Mouse (Mus musculus) large intestine, adult 2 months (tissue): Measurements from ENCODE around the gene Fxn. TPM values are rescaled to one million over a fixed set of nuclear protein-coding genes. Genes with fewer than 3 reads are reported as not detected.

ENCODE experiments used
- DNase-seq: peaks from one replicate; pipeline ENCODE4 v3.0.0-alpha.2; 2012; ENCODE audit warnings: low read depth, low spot score
- WGBS: fragments of 180-500 bp; shearing (Covaris S2); methylation state at CpG from one replicate; pipeline ENCODE4 v1.1.7; 2018; 5-methylcytosine and 5-hydroxymethylcytosine counted together
- polyA plus RNA-seq: library from polyadenylated mRNA; depleted of rRNA; stranded (reverse); fragments of >200 nt; gene quantifications from 2 replicates; pipeline ENCODE4 v1.2.3, GENCODE M21; 2012; rRNA removed

Gene Fxn
- 12.0 and 12.8 TPM in 2 replicates for polyA plus RNA-seq

DNA sequence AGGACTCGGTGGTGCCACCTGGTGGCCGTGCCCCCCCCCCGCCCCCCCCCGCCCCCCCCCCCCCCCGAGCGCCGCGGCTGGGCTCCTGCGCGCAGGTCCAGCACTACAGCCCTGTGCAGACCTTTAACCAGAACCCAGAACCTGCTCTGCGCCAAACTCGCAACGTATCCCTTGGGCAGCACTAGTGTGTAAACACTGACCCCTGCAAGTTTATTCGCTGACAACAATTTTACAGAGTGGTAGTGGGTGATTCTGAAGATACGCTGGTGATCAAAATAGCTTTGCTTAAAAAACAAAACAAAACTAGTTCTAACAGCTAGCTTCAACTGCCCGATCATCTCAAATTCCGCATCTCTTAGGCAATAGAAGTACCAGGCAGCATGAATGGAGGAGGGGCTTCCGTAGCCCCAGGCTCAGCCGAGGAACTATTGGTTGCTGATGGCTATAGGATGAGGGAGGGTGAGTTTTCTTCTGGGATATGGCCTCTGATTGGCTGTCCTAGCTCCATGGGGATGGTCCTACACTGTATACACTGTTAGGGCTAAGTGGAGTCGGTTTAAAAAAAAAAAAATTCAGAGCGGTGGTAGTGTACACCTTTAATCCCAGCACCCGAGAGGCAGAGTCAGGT, at the start of gene Fxn:
Gene Fxn, minus strand, starts transcription at position 5 of the 628 bp plus-strand sequence.
- no peak for DNase-seq
- WGBS: 3% methylated on average over 18 of the region's 22 CpGs

DNA sequence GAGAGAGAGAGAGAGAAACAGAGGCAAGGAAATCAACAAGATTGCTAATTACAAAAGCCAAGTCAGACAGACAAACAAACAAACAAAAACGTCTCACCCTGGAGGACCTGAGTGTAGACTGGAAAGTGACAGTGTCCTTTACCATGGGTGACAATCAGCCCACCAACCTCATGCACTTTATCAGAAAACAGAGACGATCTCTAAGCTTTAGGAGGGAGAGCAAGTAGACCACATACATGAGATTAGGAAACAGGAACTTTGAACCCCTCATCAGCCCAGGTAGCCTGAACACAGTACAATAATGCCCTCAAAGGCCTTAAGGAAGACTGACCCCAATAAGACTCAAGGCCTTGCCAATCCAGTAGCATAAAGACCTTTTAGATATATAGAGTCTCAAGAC, 47.5 kb upstream of the Fxn start:
- DNase-seq: no peak

DNA sequence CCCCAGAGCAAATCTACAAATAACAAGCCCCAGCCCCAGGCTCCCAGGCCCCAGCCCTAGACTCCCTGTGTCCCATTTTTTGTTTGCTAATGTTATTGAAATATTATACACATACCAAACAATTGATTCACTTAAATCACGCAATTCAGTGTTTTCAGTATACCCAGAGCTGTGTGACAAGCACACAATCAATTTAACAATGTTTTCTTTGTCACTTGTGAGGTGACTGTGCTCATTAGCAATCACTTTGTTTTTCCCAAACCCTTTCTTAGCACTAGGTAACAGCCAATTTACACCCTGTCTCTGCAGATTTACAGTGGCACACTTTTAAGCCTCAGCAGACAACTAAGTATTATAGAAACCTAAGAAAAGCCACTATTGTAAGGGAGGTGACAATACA, 46.6 kb upstream of the Fxn start:
- 36% methylated on average over 1 of the region's 1 CpGs for WGBS
- DNase-seq: no peak

More for the DNA sequence above, 47.5 kb upstream of the Fxn start:
- WGBS: 58% methylated on average over 2 of the region's 2 CpGs

DNA sequence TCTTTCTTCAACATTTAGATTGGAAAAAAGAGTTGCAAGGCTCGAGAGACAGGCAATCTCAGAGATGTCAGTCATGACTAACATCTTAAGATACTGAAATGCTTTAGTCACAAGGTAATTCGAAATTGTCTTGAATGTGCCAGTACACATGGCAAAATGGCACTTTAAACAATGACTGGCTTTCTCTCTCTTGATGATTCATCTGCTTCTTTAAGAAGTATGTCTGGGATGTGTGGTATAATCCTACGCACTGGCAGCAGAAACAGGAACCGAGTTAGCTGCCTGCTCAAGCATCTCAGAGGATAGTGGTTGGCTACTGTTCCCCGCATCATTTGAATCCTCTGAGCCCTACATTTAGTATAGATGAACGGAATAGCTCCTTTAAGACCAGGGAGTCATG, 45.3 kb upstream of the Fxn start:
- WGBS: 71% methylated on average over 6 of the region's 6 CpGs

DNA sequence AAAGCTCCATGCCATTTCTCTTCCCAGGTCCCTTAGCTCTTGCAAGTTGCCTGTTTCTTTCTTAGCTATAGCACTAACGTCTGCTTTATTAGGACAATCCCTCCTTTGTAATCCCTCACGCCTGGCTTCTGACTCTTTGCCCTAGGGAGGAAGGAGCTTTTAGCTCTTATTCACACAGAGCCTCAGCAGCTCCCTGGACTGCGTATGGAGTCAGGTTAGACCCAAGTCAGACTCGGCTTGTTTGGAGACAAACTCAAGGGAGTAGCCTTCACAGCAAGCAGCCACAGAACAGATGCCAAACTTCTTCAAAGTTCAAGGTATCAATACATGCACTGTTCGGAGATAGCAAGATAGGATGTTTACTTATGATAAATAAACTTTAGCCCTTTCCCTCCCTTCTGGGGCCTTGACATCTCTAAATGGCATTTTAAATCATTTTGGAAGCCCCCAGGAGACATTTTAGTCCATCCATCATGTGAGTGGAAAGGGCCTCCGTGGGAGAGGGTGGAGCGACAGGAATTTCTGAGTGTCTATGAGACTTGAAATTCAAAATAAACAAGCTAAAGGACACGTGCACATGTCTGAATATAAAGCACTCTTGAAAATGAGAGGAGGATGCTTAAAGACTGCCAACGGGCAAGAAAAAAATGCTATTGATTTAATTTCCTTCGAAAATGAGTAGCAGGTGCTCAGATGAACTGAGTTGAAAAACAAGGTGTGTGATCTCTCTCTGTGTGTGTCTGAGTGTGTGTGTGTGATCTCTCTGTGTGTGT, 43.6 kb upstream of the Fxn start:
- WGBS: 27% methylated on average over 10 of the region's 10 CpGs
- no peak for DNase-seq

More for the DNA sequence above, 45.3 kb upstream of the Fxn start:
- no peak for DNase-seq

DNA sequence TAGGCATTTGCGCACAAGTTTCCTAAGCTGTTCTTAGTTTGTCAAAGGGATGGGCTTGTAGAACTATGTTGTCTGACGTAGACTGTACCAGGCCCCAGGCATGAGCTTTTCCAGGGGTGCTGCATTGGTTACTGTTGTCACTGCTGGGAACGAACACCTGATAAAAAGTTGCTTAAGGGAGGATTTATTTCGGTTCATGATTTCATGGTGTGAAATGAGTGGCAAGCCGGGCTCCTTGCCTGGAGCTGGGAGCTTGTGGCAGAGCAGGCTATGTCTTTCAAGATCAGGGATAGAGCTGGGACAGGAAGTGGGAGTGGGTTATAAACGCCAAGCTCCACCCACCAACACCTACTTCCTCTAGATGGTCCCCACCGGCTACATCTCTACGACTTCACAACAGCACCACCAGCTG, 41.5 kb upstream of the Fxn start:
- 84% methylated on average over 8 of the region's 8 CpGs for WGBS
- DNase-seq: no peak

DNA sequence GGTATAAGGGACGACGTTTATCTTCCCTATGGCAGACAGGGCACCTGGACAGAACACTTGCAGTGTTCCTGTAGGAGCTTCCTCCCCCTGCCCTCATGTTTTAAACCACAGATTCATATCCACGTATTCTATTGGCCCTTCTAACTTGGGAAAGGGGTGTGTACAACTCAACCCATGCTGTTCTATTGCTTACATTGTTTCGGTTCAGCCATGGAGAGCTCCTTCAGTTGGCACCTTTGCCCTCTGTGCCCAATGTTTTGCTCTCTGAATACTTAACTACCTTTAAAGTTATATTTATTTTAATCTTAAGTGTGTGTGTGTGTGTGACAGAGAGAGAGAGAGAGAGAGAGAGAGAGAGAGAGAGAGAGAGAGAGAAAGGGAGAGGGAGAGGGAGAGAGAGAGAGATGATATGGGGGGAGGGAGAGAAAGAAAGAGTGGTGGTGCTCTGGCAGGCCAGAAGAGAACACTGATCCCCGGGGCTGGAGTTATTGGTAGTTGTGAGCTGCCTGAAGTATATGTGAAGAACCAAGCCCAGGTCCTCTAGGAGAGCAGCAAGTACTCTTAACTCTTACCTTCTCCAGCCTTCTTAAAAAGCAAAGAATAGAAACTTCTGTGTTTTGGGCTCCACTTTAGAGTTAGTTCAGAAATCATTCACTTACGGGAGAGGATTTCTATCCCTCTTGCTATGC, 41.0 kb upstream of the Fxn start:
- DNase-seq: no peak
- 53% methylated on average over 6 of the region's 6 CpGs for WGBS

DNA sequence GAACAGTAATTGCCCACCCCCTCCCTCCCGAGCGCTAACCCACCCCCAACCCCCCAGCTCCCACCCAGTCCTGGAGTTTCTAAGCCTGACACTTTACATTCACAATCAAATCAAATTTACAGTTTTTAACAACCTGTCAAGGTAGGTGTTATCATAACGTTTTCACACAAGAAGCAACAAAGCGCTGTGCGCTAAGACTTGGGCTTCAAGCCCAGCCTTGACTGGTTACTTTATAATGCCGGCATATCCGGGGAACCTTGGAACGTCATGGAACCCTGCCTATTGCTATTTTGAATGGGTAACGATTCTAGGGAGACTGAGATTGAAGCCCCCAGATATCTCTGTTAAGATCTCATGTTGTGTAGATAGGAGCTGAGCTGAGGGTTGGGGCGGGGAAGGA, 37.8 kb upstream of the Fxn start:
- DNase-seq: no peak
- WGBS: 31% methylated on average over 10 of the region's 10 CpGs

DNA sequence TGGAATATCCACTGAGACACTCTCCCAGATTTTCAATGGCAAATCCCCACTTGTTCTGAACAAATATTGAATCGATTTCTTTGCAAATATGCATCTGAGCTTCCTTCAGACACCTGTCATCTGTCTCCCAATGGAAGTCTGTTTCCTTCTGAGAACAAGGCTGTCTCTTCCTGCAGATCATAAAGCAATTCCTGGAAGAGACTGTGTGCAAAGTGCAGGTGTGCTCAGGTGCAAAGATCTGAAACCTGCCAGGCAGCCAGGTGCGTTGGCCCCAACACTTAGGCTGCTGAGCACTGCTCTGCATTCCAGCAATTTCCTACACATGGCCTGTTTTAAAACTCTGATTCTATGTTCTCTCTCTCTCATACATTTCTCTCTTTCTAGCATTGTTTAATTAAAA, 37.3 kb upstream of the Fxn start:
- DNase-seq: peak; percentile 61
- 39% methylated on average over 2 of the region's 2 CpGs for WGBS

DNA sequence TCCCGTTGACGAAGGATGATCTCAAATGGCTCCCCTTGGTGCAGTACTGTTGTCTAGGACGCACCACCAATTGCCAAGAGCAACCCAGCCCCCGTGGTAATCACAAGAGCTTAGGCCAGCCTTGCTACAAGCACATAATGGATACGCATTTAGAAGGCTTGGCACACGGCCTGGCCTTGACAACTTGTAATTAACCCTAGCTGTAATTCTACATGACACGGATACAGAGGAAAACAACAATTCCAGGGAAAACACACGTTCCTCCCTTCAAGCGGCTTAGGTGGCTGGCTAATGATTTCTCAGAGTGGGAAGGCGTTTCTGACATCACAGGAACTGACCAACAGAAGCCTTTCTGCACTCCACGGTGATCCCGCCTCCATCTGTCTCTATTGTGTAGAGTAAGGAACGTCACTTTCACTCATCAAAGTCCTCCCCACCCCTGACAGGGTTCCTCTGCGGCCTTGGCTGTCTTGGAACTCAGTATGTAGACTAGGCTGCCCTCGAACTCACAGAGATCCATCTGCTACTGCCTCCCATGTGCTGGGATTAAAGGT, 36.7 kb upstream of the Fxn start:
- WGBS: 22% methylated on average over 15 of the region's 15 CpGs
- DNase-seq: peak; percentile 62

DNA sequence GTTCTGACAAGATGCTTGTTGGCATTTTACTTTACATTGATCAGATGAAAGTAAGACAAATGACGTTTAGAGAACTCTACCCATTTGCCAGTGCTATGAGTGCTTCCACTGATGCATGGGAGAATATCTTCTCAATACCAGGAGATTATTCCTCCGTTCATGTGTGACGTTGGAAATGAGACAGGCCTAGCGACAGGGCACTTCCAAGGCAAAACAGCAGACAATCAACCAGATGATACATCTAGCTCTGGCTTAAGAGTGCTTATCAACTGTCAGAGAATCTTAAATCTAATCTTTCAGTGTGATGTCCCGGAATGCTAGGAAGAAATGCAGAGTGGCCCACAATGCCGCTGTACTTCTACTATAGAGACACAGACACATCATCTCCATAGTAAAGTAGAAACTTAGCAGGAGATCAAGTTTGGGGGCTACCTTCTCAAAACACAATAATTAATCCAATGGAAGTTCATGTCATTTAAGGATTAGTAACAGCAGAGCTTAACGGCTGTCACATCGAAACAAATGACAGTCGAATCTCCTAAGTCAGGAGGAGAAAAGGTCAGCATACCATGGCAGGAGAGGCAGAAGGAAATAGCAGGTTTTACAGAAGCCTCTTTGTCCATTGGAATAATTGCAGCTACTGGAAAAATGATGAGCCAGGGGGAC, 35.8 kb upstream of the Fxn start:
- DNase-seq: no peak
- 75% methylated on average over 9 of the region's 9 CpGs for WGBS

DNA sequence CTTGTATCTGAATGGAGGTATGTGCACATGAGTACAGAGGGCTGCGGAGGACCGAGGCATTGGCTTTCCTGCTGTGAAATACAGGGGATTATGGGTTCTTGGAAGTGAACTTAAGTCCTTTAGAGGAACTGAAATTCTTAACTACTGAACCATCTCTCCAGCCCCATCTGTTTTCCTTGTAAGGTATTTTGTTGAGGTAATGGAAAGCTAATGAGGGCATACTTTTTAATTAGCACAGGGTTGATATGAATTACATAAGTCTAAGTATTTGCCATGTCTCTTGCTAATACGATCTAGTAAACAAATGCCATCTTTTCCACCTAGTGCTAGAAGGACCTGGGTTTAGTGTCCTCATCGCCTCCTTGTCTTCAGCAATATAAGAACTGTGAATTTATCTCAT, 34.8 kb upstream of the Fxn start:
- 93% methylated on average over 4 of the region's 4 CpGs for WGBS
- no peak for DNase-seq

DNA sequence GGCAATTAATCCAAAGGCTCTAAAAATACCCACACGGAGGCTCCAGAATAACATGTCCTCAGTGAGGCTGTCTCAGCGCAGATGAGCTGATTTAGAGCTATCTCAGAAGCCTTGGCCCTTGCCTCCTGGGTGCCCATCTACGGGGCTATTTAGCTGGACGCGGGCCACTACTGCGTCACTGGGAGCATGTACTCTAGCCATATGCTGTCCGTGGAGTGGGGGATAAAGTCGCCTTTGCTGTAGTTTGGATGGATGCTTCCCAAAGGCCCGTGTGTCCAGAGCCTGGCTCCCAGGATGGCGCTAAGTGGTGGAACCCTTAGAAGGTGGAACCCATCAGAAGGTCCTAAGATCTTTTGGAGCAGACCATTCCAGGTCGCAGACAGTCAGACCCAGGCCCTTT, 34.3 kb upstream of the Fxn start:
- DNase-seq: no peak
- WGBS: 94% methylated on average over 11 of the region's 11 CpGs

DNA sequence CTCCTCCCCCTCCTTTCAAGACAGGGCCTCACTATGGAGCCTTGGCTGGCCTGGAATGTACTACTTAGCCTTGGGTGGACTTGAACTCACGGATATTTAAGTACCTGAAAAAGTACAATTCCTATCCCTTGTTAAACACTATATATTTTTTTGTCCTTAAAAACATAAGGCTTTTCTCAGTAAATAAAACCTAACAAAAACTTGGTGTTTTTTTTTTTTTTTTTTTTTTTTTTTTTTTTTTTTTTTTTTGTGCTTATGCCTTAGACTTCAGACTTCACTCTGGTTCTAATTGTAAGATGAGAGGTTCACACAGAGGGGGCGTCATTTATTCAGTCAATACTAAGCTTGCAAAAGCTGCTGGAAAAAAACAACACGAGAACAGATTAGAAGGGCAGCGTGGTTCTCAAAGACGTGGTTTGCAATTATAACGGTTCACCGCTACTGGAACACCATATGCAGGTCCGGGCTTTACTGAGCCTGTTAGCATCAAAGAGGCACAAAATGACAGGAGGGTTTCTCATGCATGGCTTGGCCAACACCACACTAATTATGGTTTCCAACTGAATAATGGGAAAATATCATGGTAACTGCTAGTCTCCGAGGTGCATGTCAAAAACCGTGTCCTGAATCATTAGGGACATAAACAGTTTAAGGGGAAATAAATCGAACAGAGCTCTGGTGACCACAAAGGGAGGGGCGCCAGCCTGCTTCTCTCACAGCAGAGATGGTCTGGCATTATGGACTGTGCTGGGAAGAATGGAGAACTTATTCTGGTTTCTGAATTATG, 32.3 kb upstream of the Fxn start:
- DNase-seq: no peak
- whole genome bisulfite sequencing: 86% methylated on average over 12 of the region's 12 CpGs

DNA sequence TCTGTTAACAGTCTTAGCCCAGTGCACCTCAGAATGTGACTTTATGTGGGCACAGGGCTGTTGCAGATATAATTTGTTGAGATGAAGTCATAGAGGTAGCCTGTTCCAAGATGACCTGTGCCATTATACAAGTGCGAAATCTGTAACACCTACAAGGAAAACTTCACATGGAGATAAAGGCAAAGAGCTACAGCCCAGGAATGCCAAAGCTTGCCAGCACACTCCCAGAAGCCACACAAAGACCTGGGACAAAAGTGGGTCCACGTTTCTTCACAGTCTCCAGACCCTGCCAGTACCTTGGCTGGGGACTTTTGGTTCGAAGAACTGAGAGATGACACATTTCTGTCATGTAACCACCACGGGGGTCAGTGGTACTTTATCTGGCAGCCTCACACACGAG, 31.6 kb upstream of the Fxn start:
- no peak for DNase-seq
- WGBS: 83% methylated on average over 5 of the region's 5 CpGs

DNA sequence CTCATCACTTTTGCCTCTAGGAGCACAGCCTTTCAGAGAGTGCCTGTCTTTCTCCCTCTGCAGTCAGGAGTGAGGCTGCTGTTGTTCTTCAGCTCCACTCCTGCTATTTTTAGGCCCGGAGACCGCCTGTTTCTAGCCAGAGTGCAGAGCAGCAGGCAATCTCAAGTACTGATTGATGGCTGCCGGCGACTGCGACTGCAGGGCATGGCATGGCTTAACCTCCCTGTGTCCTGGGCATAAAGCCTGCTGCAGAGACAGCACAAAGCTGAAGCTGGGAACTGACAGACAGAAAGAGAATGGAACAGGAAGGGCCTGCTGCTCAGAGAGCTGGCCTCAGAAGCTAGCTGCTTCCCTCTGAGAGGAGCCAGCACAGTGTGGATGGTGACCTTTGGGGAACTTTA, 27.9 kb upstream of the Fxn start:
- DNase-seq: no peak
- 70% methylated on average over 5 of the region's 5 CpGs for WGBS

DNA sequence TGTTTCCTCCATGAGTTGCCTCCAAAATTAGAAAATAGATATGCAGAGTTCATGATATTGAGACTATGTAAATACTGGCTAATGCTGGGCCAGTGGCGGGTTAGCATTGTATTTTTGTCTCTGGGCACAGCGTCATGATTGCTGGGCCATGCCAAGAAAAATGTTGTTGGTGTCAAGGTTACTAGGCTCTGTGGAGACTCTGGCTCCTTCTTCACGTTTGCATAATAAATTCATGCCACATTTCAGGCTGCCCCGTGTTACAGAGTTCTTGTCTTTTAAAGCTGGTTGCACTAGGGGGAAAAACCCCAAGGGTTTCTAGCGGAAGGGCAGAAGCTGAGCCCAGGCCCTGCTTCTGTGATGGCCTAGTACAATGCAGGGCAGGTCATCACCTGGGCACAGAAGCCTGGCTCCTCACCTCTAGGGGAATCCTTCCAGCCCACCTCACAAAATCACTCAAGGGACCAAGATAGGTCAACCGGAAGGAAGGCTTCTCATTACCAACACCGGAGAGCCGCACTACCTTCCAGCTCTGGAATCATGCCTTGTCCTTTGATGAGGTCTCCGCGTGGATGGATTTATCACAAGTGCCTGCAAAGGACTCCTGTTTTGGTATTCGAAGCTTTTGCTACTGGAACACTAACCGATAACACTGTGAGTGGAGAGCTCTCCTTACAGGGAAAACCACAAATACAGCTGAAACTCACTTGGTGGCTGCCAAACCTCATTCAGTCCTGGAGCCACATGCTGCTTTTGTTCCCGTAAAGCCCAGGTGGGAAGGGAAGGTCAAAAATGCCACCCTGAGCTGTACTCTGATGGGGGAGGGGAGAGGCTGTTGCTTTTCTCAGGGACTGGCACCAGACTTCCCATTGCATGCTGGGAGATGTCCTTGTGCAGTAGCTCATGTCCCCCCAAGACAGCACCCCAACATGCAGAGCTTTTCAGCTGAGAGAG, 27.1 kb upstream of the Fxn start:
- DNase-seq: no peak
- 82% methylated on average over 13 of the region's 13 CpGs for WGBS

DNA sequence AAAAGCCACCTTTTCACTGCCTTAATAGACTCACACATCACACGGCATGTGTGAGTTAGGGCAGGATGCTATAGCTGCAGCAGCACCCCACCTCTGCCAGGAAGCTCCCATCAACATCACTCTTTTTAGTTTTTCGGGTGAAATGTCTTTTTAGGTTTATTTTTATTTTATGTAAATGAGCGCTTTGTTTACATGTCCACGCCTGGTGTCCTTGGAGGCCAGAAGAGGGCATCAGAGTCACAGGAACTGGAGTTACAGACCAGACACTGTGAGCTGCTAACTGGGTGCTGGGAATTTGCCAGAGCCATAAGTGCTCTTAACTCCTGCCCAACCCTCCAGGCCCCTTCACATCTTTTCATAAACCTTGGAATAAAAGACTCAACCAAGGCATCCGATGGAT, 25.9 kb upstream of the Fxn start:
- no peak for DNase-seq
- 88% methylated on average over 5 of the region's 5 CpGs for WGBS
